Mouse (Mus musculus) testis, postnatal 10 days (tissue): ENCODE measurements around the gene Lrrc10.
"Not testable (repeated sequence)": the region's sequence is repeated elsewhere in the genome, so short reads cannot be mapped to it uniquely, and the experiment has no call there.

Experiments
- DNase-seq: peaks from one replicate; pipeline ENCODE4 v3.0.0; 2021; ENCODE audit warnings: low spot score

Gene Lrrc10

DNA sequence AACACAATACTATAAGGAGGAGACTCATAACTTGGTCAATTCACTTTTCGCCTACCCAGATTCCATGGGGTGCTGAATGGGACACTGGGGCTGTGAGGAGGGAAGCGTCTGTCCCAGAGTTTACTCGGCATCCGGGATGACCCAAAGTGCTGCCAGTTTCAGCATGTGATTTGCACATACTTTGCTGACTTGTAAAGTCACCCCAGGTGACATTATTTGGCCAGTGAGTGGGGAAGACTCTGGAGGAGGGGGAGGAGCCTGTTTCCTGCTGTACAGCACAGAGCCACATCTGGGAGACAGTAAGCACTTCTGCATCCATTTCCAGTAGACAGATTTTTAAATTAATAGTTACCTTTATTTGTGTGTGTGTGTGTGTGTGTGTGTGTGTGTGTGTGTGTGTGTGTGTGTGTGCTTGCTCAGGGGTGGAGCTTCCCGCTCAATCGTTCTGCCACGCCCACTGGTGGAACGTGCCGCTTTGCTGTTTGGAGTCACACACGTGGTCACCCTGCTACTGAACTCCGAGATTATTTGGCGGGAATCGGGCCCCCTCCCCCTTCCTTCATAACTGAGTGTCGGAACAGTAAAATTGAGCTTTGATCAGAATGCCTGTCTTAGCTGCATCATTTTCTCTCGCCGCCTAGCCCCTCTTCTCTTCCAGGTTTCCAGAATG, 1.5 kb upstream of the Lrrc10 start:
- not testable (repeated sequence) for DNase-seq

DNA sequence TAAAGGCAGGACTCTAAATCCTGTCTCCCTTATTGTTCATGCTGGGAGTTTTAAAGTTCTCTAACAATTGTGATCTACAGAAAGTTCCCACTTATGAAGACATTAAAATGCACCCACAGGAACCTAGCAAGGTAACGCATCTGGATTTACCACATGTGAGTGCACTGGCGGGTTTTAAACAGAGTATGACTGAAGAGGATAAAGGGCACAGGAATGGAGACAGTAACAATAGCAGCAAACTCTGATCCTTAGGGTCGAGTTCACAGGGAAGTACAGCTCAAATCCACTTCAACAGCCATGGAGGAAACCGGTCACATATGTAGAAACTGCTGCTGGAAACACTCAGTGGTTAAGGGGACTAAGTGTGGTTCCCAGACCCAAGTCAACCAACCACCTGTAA, 4.1 kb downstream of the Lrrc10 start:
- DNase-seq = no peak

DNA sequence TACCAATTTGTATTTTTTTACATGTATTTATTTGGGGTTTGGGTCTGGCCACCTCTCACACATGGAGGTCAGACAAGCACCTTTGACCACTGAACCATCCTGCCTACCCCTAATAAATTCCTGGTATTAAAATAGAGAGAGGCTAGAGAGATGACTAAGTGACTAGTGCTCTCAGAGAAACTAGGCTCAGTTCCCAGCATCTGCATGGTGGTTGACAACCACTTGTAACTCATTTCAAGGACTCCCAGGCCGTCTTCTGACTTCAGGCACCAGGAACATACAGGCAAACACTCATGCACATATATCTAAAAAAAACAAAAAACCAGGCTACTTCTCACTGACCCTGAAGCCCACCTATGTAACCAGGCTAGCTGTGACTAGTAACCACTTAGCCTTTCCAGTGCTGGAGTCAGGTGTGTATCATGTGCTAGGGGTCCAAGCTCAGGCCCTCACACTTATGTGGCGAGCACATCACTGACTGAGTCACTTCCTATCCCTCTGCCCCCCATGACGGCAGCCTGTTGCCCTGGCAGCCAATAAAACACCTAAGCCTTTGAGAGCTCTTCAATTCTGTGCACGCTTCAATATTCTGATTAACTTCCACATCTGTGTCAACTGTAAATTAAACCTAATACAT, 4.9 kb downstream of the Lrrc10 start:
- no peak for DNase-seq

DNA sequence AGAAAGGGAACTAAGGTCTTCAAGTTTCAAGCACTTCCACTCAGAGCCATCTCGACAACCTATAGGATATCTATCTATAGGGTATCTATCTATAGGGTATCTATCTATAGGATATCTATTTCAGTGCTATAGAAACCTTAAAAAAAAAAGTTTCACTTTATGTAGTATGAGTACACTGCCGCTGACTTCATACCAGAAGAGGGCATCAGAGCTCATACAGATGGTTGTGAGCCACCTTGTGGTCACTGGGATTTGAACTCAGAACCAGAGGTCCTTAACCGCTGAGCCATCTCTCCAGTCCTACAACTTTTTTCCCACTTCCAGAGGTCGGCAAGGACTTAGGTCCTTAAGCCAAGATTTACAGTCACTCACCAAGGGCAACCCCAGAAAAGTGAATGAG, 10.5 kb downstream of the Lrrc10 start:
- DNase-seq = no peak

DNA sequence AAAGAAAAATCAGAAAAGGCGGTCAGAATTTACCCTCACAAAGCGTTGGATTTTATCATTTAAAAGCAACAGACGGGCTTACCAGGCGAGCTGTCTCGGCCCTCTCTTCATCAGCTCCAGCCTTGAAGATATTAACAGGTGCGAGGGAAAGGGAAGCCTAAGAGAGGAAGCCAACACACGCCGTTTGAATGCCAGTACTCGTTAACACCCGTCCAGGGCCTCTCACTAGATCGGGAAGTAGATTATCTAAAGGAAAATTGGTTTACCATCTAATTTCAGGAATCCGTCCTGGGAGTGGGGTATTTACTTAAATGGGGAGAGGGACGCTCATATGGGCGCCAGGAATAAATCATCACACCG, 17.7 kb downstream of the Lrrc10 start:
- DNase-seq = no peak

DNA sequence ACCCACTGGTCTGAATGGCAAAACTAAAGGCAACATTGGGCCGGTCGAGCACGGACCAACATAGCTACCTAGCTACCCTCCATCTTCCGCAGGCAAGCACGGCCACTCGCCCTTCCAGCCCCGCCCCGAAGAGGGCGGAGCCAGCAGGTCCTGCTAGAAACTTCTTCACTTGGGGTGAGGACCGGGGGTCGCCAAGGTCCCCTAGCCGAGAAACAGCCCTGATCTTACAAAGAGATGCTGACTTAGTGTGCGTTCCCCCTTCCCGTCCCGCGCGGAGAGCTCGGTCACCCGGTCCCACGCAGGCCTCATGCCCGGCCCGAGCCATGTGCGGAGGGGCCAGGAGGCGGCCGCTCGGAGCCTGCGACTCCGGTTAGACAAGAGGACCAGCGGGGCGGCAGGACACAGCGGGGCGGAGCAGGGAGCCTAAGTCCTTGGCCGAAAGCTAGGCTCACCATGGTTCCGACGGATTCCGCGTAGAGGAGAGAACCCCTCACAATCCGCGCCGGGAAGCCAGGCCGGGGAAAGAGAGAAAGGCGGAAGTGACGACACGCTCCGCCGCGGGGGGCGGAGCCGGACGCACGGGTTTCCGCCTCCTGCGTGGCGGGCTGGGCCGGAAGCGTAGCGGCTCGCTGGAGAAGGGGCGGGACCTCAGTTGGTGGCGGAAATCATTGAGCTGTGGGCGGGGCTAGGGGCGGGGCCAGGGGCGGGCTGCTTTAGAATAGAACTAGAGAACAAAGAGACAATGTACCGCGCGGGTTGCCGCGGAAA, 18.3 kb downstream of the Lrrc10 start, which contains the start of gene Cct2:
TSS of gene Cct2 (minus strand) at position 561 of the 768 bp plus-strand sequence.
- peak; percentile 96 for DNase-seq

DNA sequence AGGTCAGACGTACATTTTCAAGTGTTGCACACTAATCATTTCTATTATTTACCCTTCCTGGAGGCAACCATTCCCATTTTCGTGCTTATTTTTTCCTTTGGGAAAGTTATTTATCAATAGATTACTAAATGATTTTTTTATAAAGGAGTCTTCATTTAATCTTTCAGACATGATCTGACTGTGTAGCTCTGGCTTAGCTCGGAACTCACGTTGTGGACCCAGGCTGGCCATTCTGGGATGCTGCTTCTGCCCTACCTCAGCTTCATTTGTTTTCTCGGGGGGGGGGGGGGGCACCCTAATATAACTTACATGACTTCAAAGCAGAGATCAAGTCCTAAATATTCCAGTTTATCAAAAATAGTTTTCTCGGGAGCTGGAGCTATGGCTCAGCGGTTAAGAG, 18.9 kb downstream of the Lrrc10 start:
- no peak for DNase-seq

DNA sequence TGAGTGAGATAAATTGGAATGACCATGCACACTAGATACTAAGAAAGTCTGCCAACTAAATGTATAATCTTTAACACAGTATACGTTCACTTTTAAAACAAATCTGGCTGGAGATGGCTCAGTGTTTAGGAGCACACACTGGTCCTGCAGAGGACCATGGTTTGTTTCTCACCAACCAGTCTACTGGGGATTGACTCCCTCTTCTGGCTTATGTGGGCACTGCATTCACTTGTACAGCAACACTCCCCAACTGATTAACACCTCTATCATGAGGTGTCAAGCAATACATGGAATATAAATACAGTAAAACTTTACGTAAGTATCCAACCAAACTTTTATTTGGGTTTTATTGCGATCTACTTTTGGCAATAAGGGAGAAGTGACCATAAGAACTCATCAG, 24.0 kb downstream of the Lrrc10 start:
- DNase-seq = no peak

DNA sequence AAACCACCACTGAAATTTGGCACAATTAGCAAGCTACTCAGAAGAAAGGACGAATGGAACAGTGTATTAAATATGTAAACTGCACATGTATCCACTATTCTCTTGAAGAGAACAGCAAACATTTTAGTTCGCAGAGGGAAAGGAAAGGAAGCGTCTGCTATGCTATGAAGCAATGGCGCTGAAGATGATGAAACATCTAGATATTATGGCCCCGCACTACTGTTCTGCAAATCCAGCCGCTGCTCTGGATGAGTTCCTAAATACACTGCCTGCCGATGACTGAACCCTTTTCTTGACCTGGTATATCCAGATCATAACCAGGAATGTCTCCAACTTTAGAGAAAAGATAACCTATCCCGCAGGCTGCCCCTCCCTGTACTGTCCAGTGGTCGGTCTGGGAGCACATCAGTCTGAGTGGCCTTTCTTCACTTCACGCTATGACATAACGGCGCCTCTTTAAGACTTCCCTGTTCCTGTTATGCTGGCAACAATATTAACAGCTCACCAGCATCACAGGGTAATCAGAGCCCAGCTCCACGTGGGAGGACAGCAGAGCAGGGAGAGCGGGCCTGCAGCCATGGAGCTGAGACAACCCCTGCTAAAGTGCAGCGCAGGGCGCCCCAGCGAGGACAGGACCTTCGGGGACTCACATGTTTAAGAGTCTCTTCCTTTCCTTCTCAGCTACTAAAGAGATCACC, 27.2 kb downstream of the Lrrc10 start:
- DNase-seq = no peak

DNA sequence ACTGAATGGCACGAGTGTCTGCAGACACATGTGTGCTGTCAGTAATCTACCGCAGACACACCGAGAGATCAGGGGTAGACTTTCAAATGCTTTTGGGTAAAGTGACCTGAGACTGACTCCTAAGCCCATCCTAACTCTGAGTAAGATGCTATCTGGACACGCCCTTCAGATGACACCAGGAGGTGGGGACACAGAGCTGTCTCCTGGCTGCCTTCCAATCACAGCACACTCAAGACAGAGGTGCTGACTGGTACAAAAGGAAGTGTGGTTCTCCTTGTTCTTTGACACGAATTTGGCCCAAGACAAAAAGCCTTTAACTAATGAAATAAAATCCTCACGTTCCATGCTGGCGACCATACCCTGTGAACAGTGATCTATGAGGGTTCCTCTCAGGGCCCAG, 28.0 kb downstream of the Lrrc10 start:
- DNase-seq = no peak

DNA sequence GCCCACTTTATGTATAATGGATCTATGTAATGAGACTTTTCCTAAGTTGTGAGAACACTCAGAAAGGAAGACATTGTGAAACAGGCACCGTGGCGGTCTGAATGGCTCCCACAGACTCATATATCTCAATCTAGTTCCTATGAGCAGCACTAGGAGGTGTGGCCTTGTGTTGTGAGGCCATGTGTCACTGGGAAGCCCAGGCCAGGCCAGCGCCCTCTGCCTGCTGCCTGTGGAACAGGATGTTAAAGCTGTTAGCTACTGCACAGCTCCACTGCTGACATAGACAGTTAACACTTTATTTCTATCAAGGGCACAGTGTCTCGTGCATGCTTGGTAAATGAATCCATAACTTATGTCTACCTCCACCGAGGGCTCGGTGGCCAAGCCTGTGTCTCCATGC, 33.1 kb downstream of the Lrrc10 start:
- peak; percentile 70 for DNase-seq

DNA sequence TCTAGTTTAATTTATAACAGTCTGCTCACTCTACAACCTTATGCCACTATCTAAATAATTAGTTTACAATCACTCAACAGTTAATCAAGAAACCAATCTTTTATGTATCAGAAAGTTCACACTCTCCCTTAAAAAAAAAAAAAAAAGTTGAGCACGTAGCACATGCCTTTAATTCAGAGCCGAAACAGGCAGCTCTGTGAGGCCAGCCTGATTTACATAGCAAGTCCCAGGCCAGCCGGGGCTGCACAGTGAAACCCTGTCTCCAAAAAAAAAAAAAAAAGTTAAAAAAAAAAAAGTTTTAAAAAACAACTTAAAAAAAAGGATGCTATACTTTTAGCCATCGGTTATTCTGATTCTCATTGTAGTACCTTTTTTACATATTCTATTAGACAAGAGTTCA, 36.2 kb downstream of the Lrrc10 start:
- DNase-seq = no peak

DNA sequence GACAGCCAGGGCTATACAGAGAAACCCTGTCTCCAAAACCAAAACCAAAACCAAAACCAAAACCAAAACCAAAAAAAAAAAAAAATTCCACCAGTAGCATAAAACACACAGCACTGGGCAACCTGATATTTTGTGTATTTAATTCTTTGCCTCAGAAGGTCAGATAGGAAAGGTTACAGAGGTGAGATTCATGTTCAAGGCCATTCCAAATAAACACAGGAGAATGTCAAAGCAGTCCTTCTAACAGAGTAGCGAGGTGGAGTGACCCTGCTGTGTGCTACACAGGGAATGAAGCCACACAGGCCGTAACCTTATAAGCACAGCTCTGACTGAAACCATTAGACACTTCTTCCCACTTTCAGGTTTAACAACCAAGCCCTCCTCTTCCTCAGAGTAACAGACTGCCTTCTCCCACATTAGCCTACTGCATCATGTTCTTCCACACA, 36.8 kb downstream of the Lrrc10 start:
- DNase-seq = no peak

DNA sequence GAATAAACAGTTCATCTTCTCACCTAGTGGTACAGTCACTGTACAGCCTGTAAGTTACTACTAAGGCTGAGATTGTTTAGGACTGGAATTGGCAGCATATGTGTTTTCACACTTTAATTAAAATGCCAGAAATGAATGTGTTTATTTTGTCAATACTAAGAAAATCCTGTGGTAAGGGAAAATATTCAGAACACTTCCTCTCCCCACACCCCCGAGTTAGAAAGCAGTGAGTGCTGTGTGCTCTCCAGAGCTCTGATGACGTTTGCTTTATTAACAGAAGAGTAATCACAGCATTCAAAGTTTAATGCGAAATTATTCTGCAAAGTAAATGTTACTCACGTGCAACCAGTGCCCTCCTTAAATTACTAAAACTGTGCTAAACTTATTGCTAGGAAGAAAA, 44.5 kb downstream of the Lrrc10 start:
- no peak for DNase-seq

DNA sequence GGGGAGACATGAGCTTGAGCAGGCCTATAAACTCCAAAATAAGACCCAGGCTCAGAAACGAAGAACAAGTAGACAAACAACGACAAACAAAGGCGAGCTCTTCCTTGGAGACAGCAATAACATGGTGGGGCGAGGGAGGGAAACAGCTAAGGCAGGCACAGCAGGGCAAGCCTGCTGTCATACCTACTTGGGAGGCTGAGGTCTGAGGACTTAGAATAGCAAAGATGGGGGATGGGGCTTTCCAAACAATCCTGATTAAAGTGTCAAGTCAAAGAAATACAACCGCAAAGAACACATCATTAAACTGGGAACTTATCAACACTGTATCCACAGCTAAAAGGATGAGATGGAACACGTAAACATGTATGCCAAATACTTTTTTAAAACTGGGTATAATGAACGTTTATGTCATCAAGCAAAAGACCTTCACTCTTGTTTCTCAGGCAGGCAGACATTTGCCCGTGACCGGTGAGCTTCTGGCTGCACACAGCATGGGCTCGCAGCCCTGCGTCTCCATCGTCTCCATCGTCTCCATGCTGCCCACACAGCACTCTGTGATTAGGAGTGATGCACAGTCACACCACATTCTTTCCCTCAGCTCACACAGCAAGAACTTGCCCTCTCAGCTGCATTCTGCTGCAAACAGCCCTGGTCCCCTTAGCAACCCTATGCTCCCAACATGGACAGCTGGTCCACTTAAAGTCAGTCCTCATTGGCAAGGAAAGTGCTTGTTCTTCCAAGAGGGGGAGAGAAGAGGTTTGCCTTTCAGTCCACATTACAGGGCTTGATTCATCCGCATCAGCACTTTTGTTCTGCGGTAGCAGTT, 49.6 kb downstream of the Lrrc10 start:
- DNase-seq = no peak

DNA sequence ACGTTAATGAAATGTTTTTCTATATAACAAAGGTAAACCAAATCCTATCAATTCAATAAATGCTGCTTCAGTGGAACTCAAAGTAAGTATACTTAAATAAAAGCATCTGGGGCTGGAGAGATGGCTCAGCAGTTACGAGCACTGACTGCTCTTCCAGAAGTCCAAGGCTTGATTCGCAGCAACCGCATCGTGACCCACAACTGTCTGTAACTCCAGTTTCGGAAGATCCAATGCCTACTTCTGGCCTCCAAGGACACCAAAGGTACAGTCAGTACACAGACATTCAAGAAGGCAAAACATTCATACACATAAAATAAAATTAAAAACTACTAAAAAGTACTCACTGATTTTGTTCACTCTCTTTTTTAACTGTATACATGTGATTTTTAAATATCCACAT, 51.0 kb downstream of the Lrrc10 start:
- no peak for DNase-seq
